In the genomic region with DNA sequence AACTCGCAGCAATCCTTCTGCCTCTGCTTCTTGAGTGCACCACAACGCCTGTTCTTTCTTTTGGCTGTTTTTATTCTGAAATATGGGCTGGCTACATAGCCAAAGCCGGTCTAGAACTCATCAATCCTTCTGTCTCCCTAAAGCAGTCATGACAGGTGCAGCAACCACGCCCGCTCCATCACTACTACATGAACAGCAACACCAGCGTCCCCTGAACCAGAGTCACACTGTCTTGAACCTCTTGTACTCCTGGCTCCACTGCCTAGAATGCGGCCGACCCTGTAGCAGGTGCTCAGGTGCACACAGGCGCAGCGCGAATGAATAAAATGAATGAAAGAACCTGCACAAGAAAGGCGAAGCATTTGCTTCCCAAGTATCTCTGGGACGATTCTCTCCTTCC, we compare ENCODE assay signal across 7 mouse cellular contexts. TPM values are rescaled to one million over a fixed set of nuclear protein-coding genes. Genes with fewer than 3 reads are reported as not detected.
DNase-seq lines count a peak whose midpoint lies in the region; ATAC-seq and TF ChIP-seq lines count a peak whose summit lies in the region.

No protein-coding gene starts in this region.

- no peak for ATAC-seq in embryonic facial prominence, embryonic 13.5 days (ENCODE audit: insufficient number of reproducible peaks, insufficient read depth, low FRiP score, low TSS enrichment, low read depth)
- ATAC-seq in intestine, embryonic 14.5 days (replicated peaks; ENCODE audit: low FRiP score, low TSS enrichment, low read depth) = peak; percentile 28
- peak; percentile 48 for ATAC-seq in neural tube, embryonic 13.5 days (ENCODE audit: low read depth)

- H3K4me3 ChIP-seq in lung, adult 2 months (replicated peaks; ENCODE audit: extremely low read depth, low read depth, low read length) = peak overlapping the region; percentile 86
- H3K4me3 ChIP-seq in embryonic facial prominence, embryonic 13.5 days = peak overlapping the region; percentile 81
- H3K4me3 ChIP-seq in intestine, embryonic 14.5 days (ENCODE audit: low read depth, low read length) = peak overlapping the region; percentile 87
- H3K4me3 ChIP-seq in neural tube, embryonic 13.5 days = peak overlapping the region; percentile 71

- TF ChIP-seq CTCF in lung, adult 2 months (IDR thresholded peaks at IDR 0.05; ENCODE audit: insufficient read depth, low read length) = no peak

- H3K9ac ChIP-seq in embryonic facial prominence, embryonic 13.5 days = peak overlapping the region; percentile 92
- peak overlapping the region; percentile 83; the same call in 1 of the 2 replicates for H3K9ac ChIP-seq in intestine, embryonic 14.5 days (ENCODE audit: low read length)
- peak overlapping the region; percentile 85 for H3K9ac ChIP-seq in neural tube, embryonic 13.5 days

- H3K4me2 ChIP-seq in embryonic facial prominence, embryonic 13.5 days = peak overlapping the region; percentile 96
- H3K4me2 ChIP-seq in intestine, embryonic 14.5 days (ENCODE audit: low read length) = peak overlapping the region; percentile 90
- peak overlapping the region; percentile 90 for H3K4me2 ChIP-seq in neural tube, embryonic 13.5 days

- peaks cover 48% of the 10 kb centered on the region for H3K36me3 ChIP-seq in embryonic facial prominence, embryonic 13.5 days
- H3K36me3 ChIP-seq in intestine, embryonic 14.5 days (ENCODE audit: control insufficient read depth, insufficient read depth, low read length) = peaks cover 47% of the 10 kb centered on the region
- peaks cover 50% of the 10 kb centered on the region for H3K36me3 ChIP-seq in neural tube, embryonic 13.5 days

- no peaks in the 10 kb centered on the region for H3K9me3 ChIP-seq in embryonic facial prominence, embryonic 13.5 days
- H3K9me3 ChIP-seq in intestine, embryonic 14.5 days (ENCODE audit: control insufficient read depth, low read length) = no peaks in the 10 kb centered on the region
- no peaks in the 10 kb centered on the region for H3K9me3 ChIP-seq in neural tube, embryonic 13.5 days

- H3K4me1 ChIP-seq in lung, adult 2 months (ENCODE audit: control insufficient read depth, insufficient read depth, low read length) = peaks cover 7% of the 10 kb centered on the region
- H3K4me1 ChIP-seq in embryonic facial prominence, embryonic 13.5 days = peaks cover 16% of the 10 kb centered on the region
- peaks cover 19% of the 10 kb centered on the region for H3K4me1 ChIP-seq in intestine, embryonic 14.5 days (replicated peaks; ENCODE audit: control insufficient read depth, insufficient read depth, low read length)
- peaks cover 39% of the 10 kb centered on the region for H3K4me1 ChIP-seq in neural tube, embryonic 13.5 days (replicated peaks)

- H3K27ac ChIP-seq in embryonic facial prominence, embryonic 13.5 days = no peak overlapping the region; the same call in 1 of the 2 replicates
- no peak overlapping the region for H3K27ac ChIP-seq in intestine, embryonic 14.5 days (ENCODE audit: low read depth)
- H3K27ac ChIP-seq in neural tube, embryonic 13.5 days (replicated peaks) = peak overlapping the region; percentile 96

- TF ChIP-seq POLR2A in lung, adult 2 months (IDR thresholded peaks at IDR 0.05; ENCODE audit: borderline replicate concordance, extremely low read depth, low read depth, low read length) = no peak

- 6% methylated on average over 13 of the region's 13 CpGs for WGBS in lung, adult 2 months
- WGBS in embryonic facial prominence, embryonic 13.5 days = 7% methylated on average over 13 of the region's 13 CpGs
- 8% methylated on average over 13 of the region's 13 CpGs for WGBS in intestine, embryonic 14.5 days
- WGBS in neural tube, embryonic 13.5 days = 6% methylated on average over 13 of the region's 13 CpGs

- DNase-seq in lung, adult 2 months = no peak
- DNase-seq in lung, postnatal 25 days (ENCODE audit: low spot score) = no peak
- no peak for DNase-seq in intestine, embryonic 14.5 days (ENCODE audit: low spot score)
- no peak for DNase-seq in layer of hippocampus, postnatal 14 days (ENCODE audit: low spot score in 2 of 2)
- no peak for DNase-seq in urinary bladder, adult 2 months (ENCODE audit: low spot score)

- no peaks in the 10 kb centered on the region for H3K27me3 ChIP-seq in embryonic facial prominence, embryonic 13.5 days
- no peaks in the 10 kb centered on the region for H3K27me3 ChIP-seq in intestine, embryonic 14.5 days (replicated peaks; ENCODE audit: control insufficient read depth, insufficient read depth, low read length)
- H3K27me3 ChIP-seq in neural tube, embryonic 13.5 days = no peaks in the 10 kb centered on the region

RNA-seq across cellular contexts. Expression of a gene that starts 0.4 kb away (rescaled TPM):
- polyA plus RNA-seq in lung, adult 2 months (2012; rRNA removed) = 26.6 and 31.0 TPM in 2 replicates
- 39.7 and 43.3 TPM in 2 replicates for polyA plus RNA-seq in embryonic facial prominence, embryonic 13.5 days (2015; fragmentation: Nextera tagmentation; extraction: Ambion mirVana)
- 28.1 and 31.7 TPM in 2 replicates for polyA plus RNA-seq in intestine, embryonic 14.5 days (2014; fragmentation: Nextera tagmentation; extraction: Ambion mirVana)
- polyA plus RNA-seq in neural tube, embryonic 13.5 days (2015; fragmentation: Nextera tagmentation; extraction: Ambion mirVana) = 64.8 and 72.5 TPM in 2 replicates
- total RNA-seq in layer of hippocampus, postnatal 14 days (2021) = 100 to 1,000 TPM; 124 TPM
- polyA plus RNA-seq in urinary bladder, adult 2 months (2012; rRNA removed) = 45.4 and 56.1 TPM in 2 replicates

RNA-seq across cellular contexts. Expression of a gene that starts 0.7 kb away (rescaled TPM):
- polyA plus RNA-seq in lung, adult 2 months (2012; rRNA removed) = 14.5 and 15.1 TPM in 2 replicates
- polyA plus RNA-seq in embryonic facial prominence, embryonic 13.5 days (2015; fragmentation: Nextera tagmentation; extraction: Ambion mirVana) = 24.8 and 25.9 TPM in 2 replicates
- 24.4 and 25.8 TPM in 2 replicates for polyA plus RNA-seq in intestine, embryonic 14.5 days (2014; fragmentation: Nextera tagmentation; extraction: Ambion mirVana)
- polyA plus RNA-seq in neural tube, embryonic 13.5 days (2015; fragmentation: Nextera tagmentation; extraction: Ambion mirVana) = 81.9 and 85.7 TPM in 2 replicates
- total RNA-seq in layer of hippocampus, postnatal 14 days (2021) = 10 to 100 TPM; 60.1 to 67.4 TPM
- polyA plus RNA-seq in urinary bladder, adult 2 months (2012; rRNA removed) = 13.9 and 17.4 TPM in 2 replicates

RNA-seq across cellular contexts. Expression of a gene that starts 21.5 kb away (rescaled TPM):
- 26.9 and 29.6 TPM in 2 replicates for polyA plus RNA-seq in lung, adult 2 months (2012; rRNA removed)
- 4.9 and 5.5 TPM in 2 replicates for polyA plus RNA-seq in embryonic facial prominence, embryonic 13.5 days (2015; fragmentation: Nextera tagmentation; extraction: Ambion mirVana)
- polyA plus RNA-seq in intestine, embryonic 14.5 days (2014; fragmentation: Nextera tagmentation; extraction: Ambion mirVana) = 3.9 and 4.0 TPM in 2 replicates
- polyA plus RNA-seq in neural tube, embryonic 13.5 days (2015; fragmentation: Nextera tagmentation; extraction: Ambion mirVana) = 5.5 and 6.4 TPM in 2 replicates
- 10 to 100 TPM; 34.0 to 36.2 TPM for total RNA-seq in layer of hippocampus, postnatal 14 days (2021)
- polyA plus RNA-seq in urinary bladder, adult 2 months (2012; rRNA removed) = 15.5 and 17.9 TPM in 2 replicates

RNA-seq across cellular contexts. Expression of a gene that starts 49.0 kb away (rescaled TPM):
- polyA plus RNA-seq in lung, adult 2 months (2012; rRNA removed) = 75.0 and 111 TPM in 2 replicates
- polyA plus RNA-seq in embryonic facial prominence, embryonic 13.5 days (2015; fragmentation: Nextera tagmentation; extraction: Ambion mirVana) = 47.3 and 57.5 TPM in 2 replicates
- 33.5 and 34.7 TPM in 2 replicates for polyA plus RNA-seq in intestine, embryonic 14.5 days (2014; fragmentation: Nextera tagmentation; extraction: Ambion mirVana)
- 49.6 and 52.1 TPM in 2 replicates for polyA plus RNA-seq in neural tube, embryonic 13.5 days (2015; fragmentation: Nextera tagmentation; extraction: Ambion mirVana)
- 10 to 100 TPM; 75.5 to 84.3 TPM for total RNA-seq in layer of hippocampus, postnatal 14 days (2021)
- 34.4 and 37.9 TPM in 2 replicates for polyA plus RNA-seq in urinary bladder, adult 2 months (2012; rRNA removed)
